24 mouse cellular contexts compared by ENCODE assay signal in genomic region chr12:52573371-52573770, GRCm38 (mm10).
"Had no signal": no experiment of that assay in that cellular context is flagged by ENCODE, and none has a peak within 500 bp of the region (broad histone marks: within the 10 kb centered on the region; RNA-seq: fewer than 3 reads in every experiment).

No protein-coding gene starts in this region.

- H3K36me3 ChIP-seq: hindbrain, embryonic 12.5 days had no signal

- H3K4me3 ChIP-seq: gastrocnemius, adult 2 months; heart, embryonic 10.5 days; heart, embryonic 12.5 days; hindbrain, embryonic 10.5 days; hindbrain, embryonic 12.5 days; intestine, embryonic 15.5 days; layer of hippocampus, adult 2 months; limb, embryonic 13.5 days; limb, embryonic 15.5 days had no signal

- H3K27ac ChIP-seq: gastrocnemius, adult 2 months; heart, embryonic 10.5 days; hindbrain, embryonic 10.5 days; hindbrain, embryonic 12.5 days; hindbrain, embryonic 14.5 days; intestine, embryonic 15.5 days; layer of hippocampus, adult 2 months; limb, embryonic 13.5 days; limb, embryonic 15.5 days had no signal

- H3K27me3 ChIP-seq: heart, embryonic 12.5 days; hindbrain, embryonic 12.5 days; intestine, embryonic 15.5 days; limb, embryonic 13.5 days; limb, embryonic 15.5 days had no signal

- DNase-seq: gastrocnemius, adult 2 months; gastrocnemius, postnatal 10 days; gastrocnemius, postnatal 25 days; heart, adult 18-20 months; heart, postnatal 10 days; heart, postnatal 4 days; kidney, adult 18-20 months; kidney, adult 8-10 months; kidney, postnatal 10 days; kidney, postnatal 25 days; kidney, postnatal 4 days; left cerebral cortex, postnatal 4 days had no signal

- ATAC-seq: hindbrain, embryonic 16.5 days; inflammation-experienced regulatory T-cells, adult 6 months; intestine, embryonic 15.5 days; intestine, postnatal 0 days had no signal

- H3K9me3 ChIP-seq: heart, embryonic 10.5 days; heart, embryonic 12.5 days; hindbrain, embryonic 12.5 days; intestine, embryonic 15.5 days; limb, embryonic 13.5 days; limb, embryonic 15.5 days had no signal

- H3K4me2 ChIP-seq: heart, embryonic 12.5 days; hindbrain, embryonic 12.5 days; hindbrain, embryonic 14.5 days; intestine, embryonic 15.5 days; limb, embryonic 13.5 days; limb, embryonic 15.5 days had no signal

- H3K4me1 ChIP-seq: heart, embryonic 10.5 days; heart, embryonic 12.5 days; hindbrain, embryonic 10.5 days; hindbrain, embryonic 12.5 days; intestine, embryonic 15.5 days; limb, embryonic 13.5 days; limb, embryonic 15.5 days had no signal

- H3K9ac ChIP-seq: heart, embryonic 12.5 days; hindbrain, embryonic 12.5 days; hindbrain, embryonic 14.5 days; intestine, embryonic 15.5 days; limb, embryonic 13.5 days; limb, embryonic 15.5 days had no signal
